Mouse (Mus musculus): Measurements from ENCODE around the gene Vkorc1. TPM values are rescaled to one million over a fixed set of nuclear protein-coding genes. Genes with fewer than 3 reads are reported as not detected.

Gene Vkorc1
- polyA plus RNA-seq, 1 experiment from 2014 or later, result 52.9 TPM

DNA sequence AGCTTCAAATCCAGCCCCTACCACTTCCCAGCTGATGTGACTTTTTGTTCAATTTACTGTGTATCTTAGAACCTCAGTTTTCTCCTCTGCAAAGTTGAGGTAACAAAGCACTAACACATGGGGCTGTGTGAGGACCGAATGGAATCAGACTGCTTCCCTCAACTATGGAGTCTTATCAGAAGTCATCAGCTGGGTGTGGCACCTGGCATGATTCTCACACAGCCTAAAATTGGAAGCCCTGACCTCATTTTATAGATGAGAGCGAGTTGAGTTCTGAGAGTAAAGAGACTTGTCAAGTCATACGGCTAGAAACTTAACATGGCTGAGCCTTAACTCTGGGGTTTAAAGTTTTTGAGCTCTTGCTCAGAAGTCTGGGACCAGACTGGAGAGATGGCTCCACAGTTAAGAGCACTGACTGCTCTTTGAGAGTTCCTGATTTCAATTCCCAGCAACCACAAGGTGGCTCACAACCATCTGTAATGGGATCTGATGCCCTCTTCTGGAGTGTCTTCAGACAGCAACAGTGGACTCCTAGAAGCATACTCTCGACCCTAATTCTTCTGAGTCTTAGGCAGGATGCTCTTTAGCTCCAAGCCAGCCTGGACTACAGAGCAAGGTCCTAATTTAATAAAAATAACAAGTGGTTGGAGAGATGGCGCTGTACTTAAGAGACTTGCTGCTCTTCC, 25.1 kb downstream of the Vkorc1 start:
- H3K36me3 ChIP-seq (replicated peaks), result peaks cover 31% of the 10 kb centered on the region
- WGBS, result 87% methylated on average over 5 of the region's 5 CpGs
- H3K27ac ChIP-seq, result no peak overlapping the region

GRCm38 (mm10) chr7:127869149-127869810, 26.1 kb downstream of the Vkorc1 start:
- Histone ChIP-seq H3K9me3 (no peaks in the 10 kb centered on the region), H3K4me2 (no peak overlapping the region), H3K4me1 (peaks cover 35% of the 10 kb centered on the region), H3K36me3 (replicated peaks) (peaks cover 38% of the 10 kb centered on the region), H3K9ac (no peak overlapping the region), H3K27me3 (replicated peaks) (no peaks in the 10 kb centered on the region), H3K4me3 (no peak overlapping the region), H3K27ac (no peak overlapping the region)
- no peak for ATAC-seq (replicated peaks)
- WGBS, result 50% methylated on average over 3 of the region's 3 CpGs

More for the DNA sequence above, 25.1 kb downstream of the Vkorc1 start:
- no peak for ATAC-seq (replicated peaks)
- Histone ChIP-seq H3K4me2 (no peak overlapping the region), H3K9ac (no peak overlapping the region), H3K4me3 (no peak overlapping the region), H3K27me3 (replicated peaks) (no peaks in the 10 kb centered on the region), H3K4me1 (peaks cover 39% of the 10 kb centered on the region), H3K9me3 (no peaks in the 10 kb centered on the region)

GRCm38 (mm10) chr7:127867641-127868040, 27.8 kb downstream of the Vkorc1 start:
- Histone ChIP-seq H3K4me3 (no peak overlapping the region), H3K27me3 (replicated peaks) (no peaks in the 10 kb centered on the region), H3K9me3 (no peaks in the 10 kb centered on the region), H3K27ac (no peak overlapping the region), H3K4me1 (peaks cover 20% of the 10 kb centered on the region; the same call in 1 of the 2 replicates), H3K4me2 (no peak overlapping the region), H3K9ac (no peak overlapping the region), H3K36me3 (replicated peaks) (peaks cover 38% of the 10 kb centered on the region)
- WGBS, result 98% methylated on average over 18 of the region's 18 CpGs
- ATAC-seq (replicated peaks), result no peak

- WGBS, result 94% methylated on average over 12 of the region's 12 CpGs
- no peak overlapping the region for H3K27ac ChIP-seq
- no peak overlapping the region for H3K4me2 ChIP-seq
- H3K9ac ChIP-seq, result no peak overlapping the region
- no peak; the same call in 1 of the 2 replicates for ATAC-seq (replicated peaks)
- H3K27me3 ChIP-seq (replicated peaks), result no peaks in the 10 kb centered on the region
- peaks cover 38% of the 10 kb centered on the region for H3K36me3 ChIP-seq (replicated peaks)
- no peak overlapping the region for H3K4me3 ChIP-seq
- no peaks in the 10 kb centered on the region for H3K9me3 ChIP-seq
- peaks cover 14% of the 10 kb centered on the region; the same call in 1 of the 2 replicates for H3K4me1 ChIP-seq
Observed at GRCm38 (mm10) chr7:127866434-127866833, 29.0 kb downstream of the Vkorc1 start.

DNA sequence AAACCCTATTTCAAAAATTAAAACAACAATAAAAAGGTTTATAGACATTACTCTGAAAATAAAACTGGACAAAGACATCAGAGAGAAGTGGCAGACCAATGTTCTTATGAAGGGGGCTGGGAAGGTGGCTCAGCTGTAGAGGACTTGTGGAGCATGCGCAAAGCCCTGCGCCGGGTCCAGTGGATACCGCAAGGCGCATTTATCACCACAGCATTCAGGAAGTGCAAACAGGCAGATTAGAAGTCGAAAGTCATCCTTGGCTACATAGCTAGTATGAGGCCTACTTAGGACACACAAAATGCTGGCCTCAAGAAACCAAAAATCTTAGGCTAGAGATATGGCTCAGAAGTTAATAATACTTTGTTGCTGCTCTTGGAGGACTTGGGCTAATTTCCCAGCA, 37.2 kb downstream of the Vkorc1 start:
- no peak overlapping the region for H3K9ac ChIP-seq
- no peaks in the 10 kb centered on the region for H3K36me3 ChIP-seq (replicated peaks)
- no peaks in the 10 kb centered on the region for H3K27me3 ChIP-seq (replicated peaks)
- H3K4me3 ChIP-seq, result no peak overlapping the region
- no peak overlapping the region for H3K4me2 ChIP-seq
- ATAC-seq (replicated peaks), result no peak
- H3K27ac ChIP-seq, result no peak overlapping the region
- 91% methylated on average over 6 of the region's 6 CpGs for WGBS
- no peaks in the 10 kb centered on the region for H3K4me1 ChIP-seq
- no peaks in the 10 kb centered on the region for H3K9me3 ChIP-seq

DNA sequence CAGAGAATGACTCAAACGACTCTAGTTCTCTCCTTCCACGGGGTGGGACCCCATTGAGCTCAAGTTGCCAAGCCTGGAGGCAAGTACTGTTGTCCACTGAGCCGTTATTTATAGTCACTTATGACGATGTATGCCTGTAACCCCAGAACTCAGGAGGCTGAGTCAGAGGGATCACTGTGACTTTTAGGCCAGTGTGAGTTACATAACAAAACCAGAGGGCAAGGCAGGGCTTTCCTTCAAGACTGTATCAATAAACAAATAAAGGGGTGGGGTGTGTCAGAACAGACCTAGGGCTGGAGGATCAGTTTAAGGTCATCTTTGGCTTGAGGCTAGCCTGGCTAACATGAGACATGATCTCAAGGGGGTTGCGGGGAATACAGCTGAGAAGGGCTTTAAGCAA, 44.5 kb downstream of the Vkorc1 start:
- H3K27ac ChIP-seq, result no peak overlapping the region
- H3K36me3 ChIP-seq (replicated peaks), result no peaks in the 10 kb centered on the region
- H3K9ac ChIP-seq, result no peak overlapping the region
- ATAC-seq (replicated peaks), result no peak
- no peak overlapping the region for H3K4me2 ChIP-seq
- no peak overlapping the region for H3K4me3 ChIP-seq
- H3K4me1 ChIP-seq, result no peaks in the 10 kb centered on the region
- no peaks in the 10 kb centered on the region for H3K27me3 ChIP-seq (replicated peaks)
- no peaks in the 10 kb centered on the region for H3K9me3 ChIP-seq
- WGBS, result 80% methylated on average over 5 of the region's 5 CpGs

GRCm38 (mm10) chr7:127849973-127850875, 45.2 kb downstream of the Vkorc1 start:
- no peaks in the 10 kb centered on the region for H3K9me3 ChIP-seq
- no peak overlapping the region for H3K4me3 ChIP-seq
- H3K4me1 ChIP-seq, result no peaks in the 10 kb centered on the region
- no peak overlapping the region for H3K27ac ChIP-seq
- no peak overlapping the region for H3K4me2 ChIP-seq
- ATAC-seq (replicated peaks), result no peak
- H3K36me3 ChIP-seq (replicated peaks), result no peaks in the 10 kb centered on the region
- no peak overlapping the region for H3K9ac ChIP-seq
- WGBS, result 84% methylated on average over 6 of the region's 6 CpGs
- H3K27me3 ChIP-seq (replicated peaks), result no peaks in the 10 kb centered on the region

Other genes with a start within 250 kb of the Vkorc1 start
- gene Bcl7c, start 186.7 kb downstream of the Vkorc1 start, polyA plus RNA-seq (2015; fragmentation: Nextera tagmentation; extraction: Ambion mirVana), result 52.9 and 59.2 TPM in 2 replicates
- gene Ctf1, start 182.9 kb downstream of the Vkorc1 start, polyA plus RNA-seq (2015; fragmentation: Nextera tagmentation; extraction: Ambion mirVana), result 3.7 and 3.8 TPM in 2 replicates
- 0.12 and 0.15 TPM in 2 replicates for gene Ctf2, start 163.5 kb downstream of the Vkorc1 start, polyA plus RNA-seq (2015; fragmentation: Nextera tagmentation; extraction: Ambion mirVana)
- gene Fbxl19, start 151.1 kb downstream of the Vkorc1 start, polyA plus RNA-seq (2015; fragmentation: Nextera tagmentation; extraction: Ambion mirVana), result 10.8 and 12.1 TPM in 2 replicates
- 8.1 and 9.8 TPM in 2 replicates for gene Orai3, start 125.8 kb downstream of the Vkorc1 start, polyA plus RNA-seq (2015; fragmentation: Nextera tagmentation; extraction: Ambion mirVana)
- 21.5 and 21.6 TPM in 2 replicates for gene Setd1a, start 118.9 kb downstream of the Vkorc1 start, polyA plus RNA-seq (2015; fragmentation: Nextera tagmentation; extraction: Ambion mirVana)
- not detected in 2 replicates for gene Gm49388, start 110.0 kb downstream of the Vkorc1 start, polyA plus RNA-seq (2015; fragmentation: Nextera tagmentation; extraction: Ambion mirVana)
- gene Hsd3b7, start 95.0 kb downstream of the Vkorc1 start, polyA plus RNA-seq (2015; fragmentation: Nextera tagmentation; extraction: Ambion mirVana), result 8.9 and 10.2 TPM in 2 replicates
- 19.5 and 21.8 TPM in 2 replicates for gene Stx4a, start 71.3 kb downstream of the Vkorc1 start, polyA plus RNA-seq (2015; fragmentation: Nextera tagmentation; extraction: Ambion mirVana)
- 70.0 and 72.9 TPM in 2 replicates for gene Stx1b, start 71.1 kb downstream of the Vkorc1 start, polyA plus RNA-seq (2015; fragmentation: Nextera tagmentation; extraction: Ambion mirVana)
- 10.6 and 11.4 TPM in 2 replicates for gene Zfp646, start 19.4 kb downstream of the Vkorc1 start, polyA plus RNA-seq (2015; fragmentation: Nextera tagmentation; extraction: Ambion mirVana)
- 46.8 and 48.1 TPM in 2 replicates for gene Zfp668, start 18.8 kb downstream of the Vkorc1 start, polyA plus RNA-seq (2015; fragmentation: Nextera tagmentation; extraction: Ambion mirVana)
- 1.2 and 1.3 TPM in 2 replicates for gene Prss53, start 4.6 kb downstream of the Vkorc1 start, polyA plus RNA-seq (2015; fragmentation: Nextera tagmentation; extraction: Ambion mirVana)
- not detected in 2 replicates for gene Gm21974, start 163 bp downstream of the Vkorc1 start, polyA plus RNA-seq (2015; fragmentation: Nextera tagmentation; extraction: Ambion mirVana)
- 61.3 and 66.6 TPM in 2 replicates for gene Bckdk, start 8.5 kb upstream of the Vkorc1 start, polyA plus RNA-seq (2015; fragmentation: Nextera tagmentation; extraction: Ambion mirVana)
- gene Kat8, start 16.9 kb upstream of the Vkorc1 start, polyA plus RNA-seq (2015; fragmentation: Nextera tagmentation; extraction: Ambion mirVana), result 50.7 and 53.1 TPM in 2 replicates
- 0.29 and 0.35 TPM in 2 replicates for gene Prss8, start 34.5 kb upstream of the Vkorc1 start, polyA plus RNA-seq (2015; fragmentation: Nextera tagmentation; extraction: Ambion mirVana)
- 10.4 and 15.5 TPM in 2 replicates for gene Prss36, start 51.1 kb upstream of the Vkorc1 start, polyA plus RNA-seq (2015; fragmentation: Nextera tagmentation; extraction: Ambion mirVana)
- gene Fus, start 71.8 kb upstream of the Vkorc1 start, polyA plus RNA-seq (2015; fragmentation: Nextera tagmentation; extraction: Ambion mirVana), result 380 and 381 TPM in 2 replicates
- 6.5 and 7.9 TPM in 2 replicates for gene Pycard, start 98.2 kb upstream of the Vkorc1 start, polyA plus RNA-seq (2015; fragmentation: Nextera tagmentation; extraction: Ambion mirVana)
- gene Trim72, start 108.3 kb upstream of the Vkorc1 start, polyA plus RNA-seq (2015; fragmentation: Nextera tagmentation; extraction: Ambion mirVana), result 0.10 TPM in 1 of 2 replicates, not detected in the other
- 1.3 and 1.4 TPM in 2 replicates for gene Itgam, start 167.0 kb upstream of the Vkorc1 start, polyA plus RNA-seq (2015; fragmentation: Nextera tagmentation; extraction: Ambion mirVana)
- gene Gm49368, start 167.1 kb upstream of the Vkorc1 start, polyA plus RNA-seq (2015; fragmentation: Nextera tagmentation; extraction: Ambion mirVana), result not detected in 2 replicates
- 0.04 and 0.08 TPM in 2 replicates for gene Itgax, start 233.9 kb upstream of the Vkorc1 start, polyA plus RNA-seq (2015; fragmentation: Nextera tagmentation; extraction: Ambion mirVana)